Mouse (Mus musculus) forebrain, postnatal 0 days (tissue): ENCODE results near the gene Cyp2b10. TPM values are rescaled to one million over a fixed set of nuclear protein-coding genes. Genes with fewer than 3 reads are reported as not detected.

ENCODE experiments used
- ATAC-seq: fragments of 200-750 bp; cut with Nextera tagmentation; 2 replicates; pipeline ENCODE4 v1.8.0; 2017; ENCODE audit warnings: mild to moderate bottlenecking, moderate library complexity
- DNase-seq: peaks from one replicate; pipeline ENCODE4 v3.0.0-alpha.2; 2015
- H3K27ac ChIP-seq: fragments of 300-500 bp; sonication (generic); 2 replicates; pipeline ENCODE4 v1.5.1; 2014; ENCODE audit warnings: low read depth, mild to moderate bottlenecking, antibody characterized with exemption, low read length, moderate library complexity, mixed read lengths
- H3K27me3 ChIP-seq: fragments of 300-500 bp; sonication (generic); 2 replicates; pipeline ENCODE4 v1.6.1; 2014; ENCODE audit warnings: mild to moderate bottlenecking, low read length, mixed read lengths; ENCODE audit not compliant: insufficient read depth
- H3K36me3 ChIP-seq: fragments of 300-500 bp; sonication (generic); 2 replicates; pipeline ENCODE4 v1.6.1; 2014; ENCODE audit warnings: mild to moderate bottlenecking, moderate library complexity; ENCODE audit not compliant: insufficient read depth
- H3K4me1 ChIP-seq: fragments of 300-500 bp; sonication (generic); 2 replicates; pipeline ENCODE4 v1.6.1; 2014; ENCODE audit warnings: antibody characterized with exemption; ENCODE audit not compliant: insufficient read depth
- H3K4me2 ChIP-seq: fragments of 300-500 bp; sonication (generic); 2 replicates; pipeline ENCODE4 v1.6.1; 2014; ENCODE audit warnings: low read depth, mild to moderate bottlenecking, moderate library complexity
- H3K4me3 ChIP-seq: fragments of 300-500 bp; sonication (generic); 2 replicates; pipeline ENCODE4 v1.5.1; 2014; ENCODE audit warnings: low read depth, low read length, mixed read lengths
- H3K9ac ChIP-seq: fragments of 300-500 bp; sonication (generic); 2 replicates; pipeline ENCODE4 v1.6.1; 2014; ENCODE audit warnings: mild to moderate bottlenecking
- H3K9me3 ChIP-seq: fragments of 300-500 bp; sonication (generic); 2 replicates; pipeline ENCODE4 v1.6.1; 2016; ENCODE audit warnings: low read length
- CTCF ChIP-seq: sonication (generic); IDR thresholded peaks from 2 replicates; pipeline ENCODE4 v1.5.1; 2016; ENCODE audit warnings: antibody characterized with exemption, control low read depth, low read depth
- WGBS: fragments of 180-500 bp; shearing (Covaris S2); extraction: QIAGEN DNeasy Blood & Tissue Kit; methylation state at CpG from one replicate; pipeline ENCODE4 v1.1.7; 2014; 5-methylcytosine and 5-hydroxymethylcytosine counted together
- polyA plus RNA-seq: library from polyadenylated mRNA; unstranded; fragments of >200 nt; fragmentation: Nextera tagmentation; extraction: Ambion mirVana; gene quantifications from 2 replicates; pipeline ENCODE4 v1.2.1, GENCODE M21; 2015
- total RNA-seq: library from RNA; depleted of rRNA; stranded (reverse); fragments of >200 nt; gene quantifications from 2 replicates; pipeline ENCODE4 v1.2.3, GENCODE M21; 2014; rRNA removed

The Cyp2b10 gene
- total RNA-seq (not detected in 2 replicates), polyA plus RNA-seq (not detected in 2 replicates)

DNA sequence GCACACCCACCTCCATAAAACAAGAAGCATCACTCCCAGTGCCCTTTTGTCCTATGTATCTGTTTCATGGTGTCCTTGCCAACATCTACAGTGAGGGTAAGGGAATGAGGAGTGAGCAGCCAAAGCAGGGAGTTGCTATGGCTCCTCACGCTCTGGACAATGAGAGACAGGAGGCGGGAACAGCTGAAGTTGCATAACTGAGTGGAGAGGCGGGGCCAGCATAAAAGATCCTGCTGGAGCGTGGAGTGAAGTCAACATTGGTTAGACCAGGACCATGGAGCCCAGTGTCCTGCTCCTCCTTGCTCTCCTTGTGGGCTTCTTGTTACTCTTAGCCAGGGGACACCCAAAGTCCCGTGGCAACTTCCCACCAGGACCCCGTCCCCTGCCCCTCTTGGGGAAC lies at the start of gene Cyp2b10:
Cyp2b10 (plus strand) TSS at position 210 of the 400 bp plus-strand sequence.
- Histone ChIP-seq H3K4me3 (no peak within 1 kb of the TSS), H3K36me3 (no peaks in the 10 kb centered on the region), H3K4me2 (no peak within 1 kb of the TSS), H3K27me3 (no peaks in the 10 kb centered on the region), H3K4me1 (no peaks in the 10 kb centered on the region), H3K27ac (no peak within 1 kb of the TSS), H3K9me3 (no peaks in the 10 kb centered on the region), H3K9ac (no peak within 1 kb of the TSS)
- DNase-seq (no peak), ATAC-seq (no peak)
- WGBS: 67% methylated on average over 6 of the region's 6 CpGs
- no peak for TF ChIP-seq CTCF

DNA sequence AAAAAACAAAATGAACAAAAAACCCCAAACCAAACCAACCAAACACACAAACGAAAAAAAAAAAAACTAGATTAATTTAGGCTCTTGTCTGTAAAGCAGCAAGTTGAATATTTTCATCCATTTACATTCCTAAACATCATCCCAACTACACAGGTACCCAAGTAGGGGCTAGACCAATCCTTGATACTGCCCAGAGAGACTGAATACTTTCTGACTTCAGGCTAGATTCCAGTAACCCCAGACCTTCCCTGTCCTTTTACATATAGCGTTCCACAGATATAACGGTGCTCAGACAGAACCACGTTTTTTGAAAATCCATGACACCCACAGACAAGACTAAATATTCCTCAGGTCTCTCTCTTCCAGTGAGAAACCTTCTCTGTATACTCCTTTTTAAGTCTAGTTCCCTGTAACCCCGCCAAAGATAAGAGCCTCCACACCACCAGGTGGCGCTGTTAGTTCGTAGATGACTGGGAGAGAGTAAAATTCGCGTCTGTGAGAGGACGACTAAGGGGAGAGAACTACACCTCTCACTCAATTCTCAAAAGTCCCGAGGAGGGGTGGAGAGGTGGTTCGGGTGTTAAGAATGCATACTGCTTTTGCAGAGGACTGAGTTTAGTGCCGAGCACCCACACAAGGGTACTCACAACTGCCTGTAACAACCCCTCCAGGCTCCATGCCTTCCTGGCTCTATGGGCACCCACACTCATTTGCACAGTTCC lies 49.5 kb upstream of the Cyp2b10 start:
- Histone ChIP-seq H3K9me3 (no peaks in the 10 kb centered on the region), H3K9ac (peak overlapping the region; percentile 54), H3K4me3 (peak overlapping the region; percentile 50), H3K36me3 (no peaks in the 10 kb centered on the region), H3K4me1 (no peaks in the 10 kb centered on the region), H3K27me3 (no peaks in the 10 kb centered on the region), H3K27ac (no peak overlapping the region; the same call in 1 of the 2 replicates), H3K4me2 (peak overlapping the region; percentile 57)
- DNase-seq: peak; percentile 95
- peak; percentile 86 for TF ChIP-seq CTCF
- ATAC-seq: peak; percentile 90
- WGBS: 10% methylated on average over 13 of the region's 13 CpGs

DNA sequence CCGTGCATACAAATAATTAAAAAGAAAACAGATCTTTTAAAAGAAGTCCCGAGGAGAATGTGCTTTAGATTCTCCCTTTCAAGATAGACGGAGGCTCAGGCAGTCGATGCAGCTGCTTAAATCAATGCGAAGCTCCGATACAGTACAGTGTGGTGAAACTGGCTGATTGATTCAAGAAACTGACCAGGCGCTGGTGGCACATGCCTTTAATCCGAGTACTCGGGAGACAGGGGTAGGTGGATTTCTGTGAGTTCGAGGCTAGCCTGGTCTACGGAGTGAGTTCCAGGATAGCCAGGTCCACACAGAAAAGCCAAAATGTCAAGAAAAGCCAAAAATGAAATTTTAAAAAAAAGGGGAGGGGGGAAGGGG lies 49.0 kb upstream of the Cyp2b10 start:
- ATAC-seq (peak; percentile 55), DNase-seq (no peak)
- peak overlapping the region; percentile 57 for H3K4me2 ChIP-seq
- H3K9me3 ChIP-seq: no peaks in the 10 kb centered on the region
- H3K36me3 ChIP-seq: no peaks in the 10 kb centered on the region
- 24% methylated on average over 11 of the region's 11 CpGs for WGBS
- no peaks in the 10 kb centered on the region for H3K4me1 ChIP-seq
- H3K27ac ChIP-seq: no peak overlapping the region; the same call in 1 of the 2 replicates
- H3K9ac ChIP-seq: peak overlapping the region; percentile 54
- peak overlapping the region; percentile 50 for H3K4me3 ChIP-seq
- no peaks in the 10 kb centered on the region for H3K27me3 ChIP-seq
- TF ChIP-seq CTCF: no peak

DNA sequence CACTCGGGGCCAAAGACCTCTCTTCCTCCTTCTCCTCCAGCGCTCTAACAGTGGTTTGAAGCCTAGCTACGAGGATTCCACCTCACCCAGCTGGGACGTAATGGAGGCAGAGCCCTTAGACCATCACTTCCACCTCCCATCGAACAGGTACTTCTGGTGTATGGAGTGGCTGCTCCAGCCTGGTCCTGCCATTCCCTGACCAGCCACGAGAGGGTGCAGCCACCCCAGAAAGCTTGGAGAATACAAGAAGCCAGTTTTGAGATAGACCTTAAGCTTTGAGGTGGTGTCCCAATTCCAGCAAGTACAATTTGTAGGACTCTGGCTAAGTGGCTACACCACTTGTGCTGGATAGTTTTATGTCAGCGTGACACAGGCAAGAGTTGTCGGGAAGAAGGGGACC lies 42.3 kb upstream of the Cyp2b10 start:
- Histone ChIP-seq H3K27ac (no peak overlapping the region), H3K36me3 (no peaks in the 10 kb centered on the region), H3K27me3 (no peaks in the 10 kb centered on the region), H3K9ac (no peak overlapping the region), H3K4me1 (no peaks in the 10 kb centered on the region), H3K4me2 (no peak overlapping the region), H3K4me3 (no peak overlapping the region), H3K9me3 (no peaks in the 10 kb centered on the region)
- ATAC-seq: no peak
- TF ChIP-seq CTCF: peak; percentile 69
- DNase-seq: peak; percentile 25
- 39% methylated on average over 8 of the region's 8 CpGs for WGBS

DNA sequence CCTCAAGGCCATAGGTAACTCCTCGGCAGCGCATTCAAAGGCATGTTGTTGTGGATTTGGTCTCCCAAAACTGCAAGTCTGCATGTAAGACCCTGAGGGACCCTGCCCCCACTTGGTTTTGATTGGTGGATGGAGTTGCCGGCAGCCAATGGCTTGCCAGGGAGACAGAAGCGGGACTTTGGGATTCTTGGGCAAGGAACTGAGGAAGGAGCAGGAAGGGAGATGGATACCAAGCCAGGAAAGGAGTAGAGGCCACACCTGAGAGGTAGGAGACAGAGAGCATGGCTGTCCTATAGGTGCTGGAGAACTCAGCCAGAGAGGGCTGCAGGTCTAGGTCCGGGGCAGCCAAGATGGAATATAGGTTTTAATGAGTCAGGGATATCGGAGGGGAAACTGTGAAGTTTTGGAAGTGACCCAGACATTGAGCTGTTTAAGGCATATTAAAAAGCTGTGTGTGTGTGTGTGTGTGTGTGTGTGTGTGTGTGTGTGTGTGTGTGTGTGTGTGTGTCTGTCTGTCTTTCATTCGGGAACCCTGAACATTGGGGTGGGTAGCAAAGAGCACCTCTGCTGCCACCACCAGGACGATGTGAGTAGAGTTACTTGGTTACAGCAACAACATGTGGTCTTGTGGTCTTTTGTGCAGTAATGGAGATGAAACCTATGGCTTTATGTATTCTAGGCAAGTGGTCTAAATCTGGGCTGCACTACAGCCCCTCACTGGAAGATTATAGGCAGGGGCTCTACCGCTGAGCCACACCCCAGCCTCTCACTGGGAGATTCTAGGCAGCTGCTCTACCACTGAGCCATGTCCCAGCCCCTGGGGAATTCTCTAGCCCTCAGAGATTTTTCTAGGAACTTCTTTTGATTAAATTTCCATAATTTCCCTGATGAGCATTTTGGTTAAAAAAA lies 37.2 kb upstream of the Cyp2b10 start:
- Histone ChIP-seq H3K36me3 (no peaks in the 10 kb centered on the region), H3K4me3 (no peak overlapping the region), H3K27me3 (no peaks in the 10 kb centered on the region), H3K4me2 (no peak overlapping the region), H3K9me3 (no peaks in the 10 kb centered on the region), H3K4me1 (no peaks in the 10 kb centered on the region), H3K9ac (no peak overlapping the region), H3K27ac (no peak overlapping the region)
- peak; percentile 19; the same call in 1 of the 2 replicates for TF ChIP-seq CTCF
- DNase-seq (no peak), ATAC-seq (no peak)
- WGBS: 27% methylated on average over 9 of the region's 9 CpGs

DNA sequence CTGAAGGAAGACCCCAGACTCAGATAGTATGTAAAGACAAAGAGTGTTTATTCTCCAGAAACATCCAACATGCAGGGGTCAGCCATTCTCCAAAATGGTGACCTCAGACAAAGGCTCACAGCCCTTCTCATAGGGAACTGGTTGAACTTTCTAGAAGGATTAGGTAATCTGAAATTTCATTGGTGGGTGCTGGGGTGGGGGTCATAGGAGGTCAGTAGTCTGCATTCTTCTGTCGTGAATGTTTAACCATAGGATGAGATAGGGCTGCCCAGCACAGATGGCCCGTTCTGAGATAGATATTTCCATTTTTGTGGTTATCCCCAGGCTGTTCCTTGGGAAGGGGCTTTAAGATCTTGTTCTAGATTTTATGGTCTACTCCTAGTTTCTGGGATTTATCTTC lies 35.1 kb upstream of the Cyp2b10 start:
- no peak overlapping the region for H3K4me2 ChIP-seq
- TF ChIP-seq CTCF: no peak
- no peaks in the 10 kb centered on the region for H3K9me3 ChIP-seq
- no peak overlapping the region for H3K27ac ChIP-seq
- DNase-seq: no peak
- H3K4me1 ChIP-seq: no peaks in the 10 kb centered on the region
- no peak for ATAC-seq
- H3K4me3 ChIP-seq: no peak overlapping the region
- H3K27me3 ChIP-seq: no peaks in the 10 kb centered on the region
- H3K36me3 ChIP-seq: no peaks in the 10 kb centered on the region
- H3K9ac ChIP-seq: no peak overlapping the region
- 86% methylated on average over 2 of the region's 2 CpGs for WGBS

DNA sequence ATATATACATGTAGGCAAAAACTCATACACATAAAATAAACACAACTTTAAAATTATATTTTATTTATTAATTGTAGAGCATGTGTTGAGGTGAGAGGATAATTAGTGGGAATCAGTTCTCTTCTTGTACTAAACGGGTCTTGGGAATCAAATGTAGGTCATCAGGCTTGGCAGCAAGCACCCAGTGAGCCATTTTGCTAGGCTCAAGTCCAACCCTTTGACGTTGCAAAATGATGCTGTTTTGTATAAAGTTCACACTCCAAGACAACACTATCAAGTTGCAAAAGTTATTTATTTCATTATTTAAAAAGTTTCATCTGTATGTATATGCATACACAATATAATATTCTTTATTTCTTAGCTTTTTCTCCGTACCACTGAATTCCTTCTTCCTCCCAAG lies 33.7 kb upstream of the Cyp2b10 start:
- 75% methylated on average over 3 of the region's 3 CpGs for WGBS
- no peaks in the 10 kb centered on the region for H3K9me3 ChIP-seq
- DNase-seq: no peak
- no peaks in the 10 kb centered on the region for H3K4me1 ChIP-seq
- no peak overlapping the region for H3K9ac ChIP-seq
- no peaks in the 10 kb centered on the region for H3K36me3 ChIP-seq
- H3K4me2 ChIP-seq: no peak overlapping the region
- H3K27me3 ChIP-seq: no peaks in the 10 kb centered on the region
- H3K27ac ChIP-seq: no peak overlapping the region
- ATAC-seq: no peak
- no peak for TF ChIP-seq CTCF
- H3K4me3 ChIP-seq: no peak overlapping the region
